8 mouse cellular contexts compared by ENCODE assay signal in the genomic region with DNA sequence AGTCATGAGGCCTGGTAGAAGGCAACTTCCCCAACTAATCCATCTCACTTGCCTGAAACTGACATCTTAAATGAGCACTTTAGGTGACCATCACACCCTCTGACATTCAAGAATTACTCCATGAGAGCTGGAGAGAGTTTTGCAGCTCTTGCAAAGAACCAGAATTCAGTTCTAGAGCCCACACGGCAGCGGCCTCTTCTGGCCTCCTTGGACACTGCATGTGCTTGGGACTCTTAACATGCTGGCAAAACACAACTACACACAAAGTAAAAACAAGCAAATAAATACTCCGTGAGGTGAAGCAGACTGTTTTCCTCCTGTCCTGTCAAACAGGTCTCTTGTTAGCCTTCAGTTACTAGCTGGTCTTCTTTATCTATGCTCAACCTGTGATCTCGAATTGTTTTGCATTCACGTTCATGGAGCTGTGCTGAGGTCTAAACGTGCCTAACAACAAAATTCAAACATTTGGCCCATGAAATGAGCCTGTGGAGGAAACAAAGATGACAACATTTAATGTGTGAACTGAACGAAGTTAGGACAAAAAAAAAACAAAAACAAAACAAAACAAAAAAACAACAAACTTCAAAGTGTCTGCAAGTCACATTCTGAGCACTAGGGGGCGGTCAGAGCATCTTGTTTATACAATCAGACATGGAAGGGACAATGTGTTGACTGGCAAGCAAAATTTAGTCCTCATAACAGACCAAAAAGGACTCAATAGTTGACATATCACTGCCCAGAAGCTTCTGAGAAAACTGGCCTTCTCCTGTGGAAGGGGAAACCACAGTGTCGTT. TPM values are rescaled to one million over a fixed set of nuclear protein-coding genes. Genes with fewer than 3 reads are reported as not detected.
DNase-seq lines count a peak whose midpoint lies in the region; ATAC-seq and TF ChIP-seq lines count a peak whose summit lies in the region.
"Not testable (repeated sequence)": the region's sequence is repeated elsewhere in the genome, so short reads cannot be mapped to it uniquely, and the experiment has no call there.
"Had no signal": no experiment of that assay in that cellular context is flagged by ENCODE, and none has a peak within 500 bp of the region (broad histone marks: within the 10 kb centered on the region; RNA-seq: fewer than 3 reads in every experiment).

No protein-coding gene starts in this region.

- 34% methylated on average over 9 of the region's 9 CpGs for WGBS in cerebellum, adult 2 months
- WGBS in forebrain, postnatal 0 days: 38% methylated on average over 9 of the region's 9 CpGs
- WGBS in hindbrain, embryonic 14.5 days: 45% methylated on average over 9 of the region's 9 CpGs

- H3K4me2 ChIP-seq in forebrain, postnatal 0 days (ENCODE audit: low read depth); hindbrain, embryonic 14.5 days (replicated peaks): not testable (repeated sequence)

- not testable (repeated sequence) for ATAC-seq in forebrain, postnatal 0 days; hindbrain, embryonic 14.5 days (ENCODE audit: low FRiP score)

- H3K4me3 ChIP-seq in cerebellum, adult 2 months (replicated peaks; ENCODE audit: insufficient read depth, low read depth, low read length); forebrain, postnatal 0 days (ENCODE audit: low read depth, low read length); hindbrain, embryonic 14.5 days (replicated peaks; ENCODE audit: low read length); left cerebral cortex, adult 2 months: not testable (repeated sequence)

- H3K9me3 ChIP-seq in forebrain, postnatal 0 days (ENCODE audit: low read length); hindbrain, embryonic 14.5 days (ENCODE audit: control insufficient read depth, low read length): not testable (repeated sequence)

- not testable (repeated sequence) for H3K27ac ChIP-seq in cerebellum, adult 2 months (ENCODE audit: insufficient read depth, low read length); forebrain, postnatal 0 days (ENCODE audit: low read depth, low read length); hindbrain, embryonic 14.5 days; left cerebral cortex, adult 2 months

- not testable (repeated sequence) for H3K4me1 ChIP-seq in cerebellum, adult 2 months (ENCODE audit: control insufficient read depth, insufficient read depth, low read length); forebrain, postnatal 0 days (ENCODE audit: insufficient read depth); hindbrain, embryonic 14.5 days (replicated peaks; ENCODE audit: control insufficient read depth, insufficient read depth, low read length)

- TF ChIP-seq CTCF in cerebellum, adult 2 months (IDR thresholded peaks at IDR 0.05; ENCODE audit: borderline replicate concordance, insufficient read depth, low read depth, low read length): peak; percentile 59
- TF ChIP-seq CTCF in forebrain, postnatal 0 days (IDR thresholded peaks at IDR 0.05; ENCODE audit: low read depth): peak; percentile 64
- TF ChIP-seq CTCF in left cerebral cortex, adult 2 months (IDR thresholded peaks at IDR 0.05): peak; percentile 45

- H3K9ac ChIP-seq in forebrain, postnatal 0 days; hindbrain, embryonic 14.5 days: not testable (repeated sequence)

- peak; percentile 62 for DNase-seq in R1 (ENCODE audit: low read depth, low spot score)
- DNase-seq in cerebellum, adult 2 months: peak; percentile 12 to 37
- peak; percentile 37 for DNase-seq in forebrain, postnatal 0 days
- peak; percentile 59 for DNase-seq in hindbrain, embryonic 14.5 days (ENCODE audit: low spot score)
- DNase-seq in left cerebral cortex, adult 2 months (ENCODE audit: extremely low spot score in 1 of 2, low spot score in 2 of 2): not testable (repeated sequence)
- peak; percentile 24 to 45 for DNase-seq in lung, postnatal 4 days
- DNase-seq in right cerebral cortex, adult 2 months (ENCODE audit: low spot score in 2 of 2): peak; percentile 12 to 25

- intact Hi-C loops in left cerebral cortex, adult 2 months (cut with DNase I): not testable (repeated sequence)

- not testable (repeated sequence) for H3K36me3 ChIP-seq in forebrain, postnatal 0 days (ENCODE audit: insufficient read depth); hindbrain, embryonic 14.5 days (replicated peaks; ENCODE audit: control insufficient read depth, insufficient read depth)

- H3K27me3 ChIP-seq in cerebellum, adult 2 months (ENCODE audit: control insufficient read depth, insufficient read depth, low read length); forebrain, postnatal 0 days (ENCODE audit: insufficient read depth, low read length); hindbrain, embryonic 14.5 days (ENCODE audit: control insufficient read depth, insufficient read depth, low read length): not testable (repeated sequence)

- TF ChIP-seq POLR2A in cerebellum, adult 2 months (IDR thresholded peaks at IDR 0.05; ENCODE audit: borderline replicate concordance, insufficient read depth, low read length): not testable (repeated sequence)

RNA-seq across cellular contexts. Expression of gene Gsdmc4, which starts 16.3 kb away (rescaled TPM):
- 0.05 TPM in 1 of 2 replicates, not detected in the other for polyA plus RNA-seq in cerebellum, adult 2 months (2012; rRNA removed)
- total RNA-seq in forebrain, postnatal 0 days (2014; rRNA removed): 0.15 TPM in 1 of 2 replicates, not detected in the other
- 0.10 TPM in 1 of 2 replicates, not detected in the other for polyA plus RNA-seq in forebrain, postnatal 0 days (2015; fragmentation: Nextera tagmentation; extraction: Ambion mirVana)
- polyA plus RNA-seq in hindbrain, embryonic 14.5 days (2014; fragmentation: Nextera tagmentation; extraction: Ambion mirVana): not detected in 2 replicates
- total RNA-seq in left cerebral cortex, adult 2 months (2021): not detected
- polyA plus RNA-seq: forebrain, embryonic 15.5 days had no signal

RNA-seq across cellular contexts. Expression of gene Gsdmc3, which starts 17.4 kb away (rescaled TPM):
- polyA plus RNA-seq in cerebellum, adult 2 months (2012; rRNA removed): not detected in 2 replicates
- total RNA-seq in forebrain, postnatal 0 days (2014; rRNA removed): not detected in 2 replicates
- 0.06 TPM in 1 of 2 replicates, not detected in the other for polyA plus RNA-seq in forebrain, postnatal 0 days (2015; fragmentation: Nextera tagmentation; extraction: Ambion mirVana)
- polyA plus RNA-seq in hindbrain, embryonic 14.5 days (2014; fragmentation: Nextera tagmentation; extraction: Ambion mirVana): not detected in 2 replicates
- total RNA-seq in left cerebral cortex, adult 2 months (2021): not detected
- polyA plus RNA-seq: forebrain, embryonic 15.5 days had no signal

RNA-seq across cellular contexts. Expression of gene Gsdmc2, which starts 50.8 kb away (rescaled TPM):
- polyA plus RNA-seq in cerebellum, adult 2 months (2012; rRNA removed): not detected in 2 replicates
- not detected in 2 replicates for total RNA-seq in forebrain, postnatal 0 days (2014; rRNA removed)
- polyA plus RNA-seq in forebrain, postnatal 0 days (2015; fragmentation: Nextera tagmentation; extraction: Ambion mirVana): not detected in 2 replicates
- not detected in 2 replicates for polyA plus RNA-seq in hindbrain, embryonic 14.5 days (2014; fragmentation: Nextera tagmentation; extraction: Ambion mirVana)
- not detected for total RNA-seq in left cerebral cortex, adult 2 months (2021)
- polyA plus RNA-seq: forebrain, embryonic 15.5 days had no signal
